Mouse (Mus musculus): Measurements from ENCODE around the gene Htr1f. TPM values are rescaled to one million over a fixed set of nuclear protein-coding genes. Genes with fewer than 3 reads are reported as not detected.

The Htr1f gene
- total RNA-seq, 2 experiments from 2014 or later, result not detected

- no peak for DNase-seq (ENCODE audit: low spot score)
Measured at GRCm38 (mm10) chr16:64973533-64974305, 131.9 kb downstream of the Htr1f start.

- DNase-seq (ENCODE audit: low spot score), result no peak
Measured at GRCm38 (mm10) chr16:64961690-64962089, 144.0 kb downstream of the Htr1f start.

DNA sequence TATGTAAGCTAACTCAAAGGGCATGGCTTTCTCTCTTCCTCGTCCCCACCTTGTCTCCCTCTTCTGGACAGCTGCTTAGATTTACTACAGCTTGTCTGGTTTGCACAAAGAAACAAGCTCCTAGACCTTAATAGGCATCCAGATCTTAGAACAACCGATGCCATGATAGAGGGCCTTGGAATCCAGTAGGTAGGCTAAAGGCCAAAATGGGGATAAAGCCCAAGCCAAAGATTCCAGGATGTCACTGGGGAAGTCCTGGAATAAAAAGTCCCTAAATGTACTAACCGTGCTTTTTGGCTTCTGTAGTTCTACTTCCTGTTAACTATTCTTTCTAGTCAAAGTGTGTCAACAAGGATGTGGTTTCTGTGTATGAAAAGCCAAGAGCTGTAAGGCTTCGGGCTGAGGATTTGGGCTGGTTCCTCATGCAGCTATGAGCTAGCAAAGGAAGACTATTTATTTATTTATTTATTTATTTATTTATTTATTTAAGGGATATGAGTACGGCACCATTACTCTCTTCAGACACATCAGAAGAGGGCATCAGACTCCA lies 163.9 kb downstream of the Htr1f start:
- no peak for DNase-seq (ENCODE audit: low spot score)

DNA sequence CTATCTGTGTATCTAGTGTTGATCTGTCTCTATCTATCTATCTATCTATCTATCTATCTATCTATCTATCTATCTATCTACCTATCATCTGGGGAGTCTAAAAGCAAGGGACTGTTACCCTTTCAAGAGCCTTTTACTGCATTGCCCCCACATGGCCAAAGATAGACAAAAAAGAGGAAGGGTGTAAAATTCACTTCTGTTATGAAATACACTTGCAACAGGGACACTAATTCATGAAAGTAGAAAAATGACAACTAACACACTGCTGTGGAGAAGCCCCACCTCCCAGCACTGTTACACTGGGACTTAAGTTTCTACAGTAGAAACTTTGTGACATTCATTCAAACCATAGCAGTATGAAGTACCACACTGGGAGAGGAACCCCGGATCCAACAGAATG lies 170.9 kb downstream of the Htr1f start:
- no peak for DNase-seq (ENCODE audit: low spot score)

GRCm38 (mm10) chr16:64934011-64934410 lies 171.6 kb downstream of the Htr1f start:
- DNase-seq (ENCODE audit: low spot score), result no peak

DNA sequence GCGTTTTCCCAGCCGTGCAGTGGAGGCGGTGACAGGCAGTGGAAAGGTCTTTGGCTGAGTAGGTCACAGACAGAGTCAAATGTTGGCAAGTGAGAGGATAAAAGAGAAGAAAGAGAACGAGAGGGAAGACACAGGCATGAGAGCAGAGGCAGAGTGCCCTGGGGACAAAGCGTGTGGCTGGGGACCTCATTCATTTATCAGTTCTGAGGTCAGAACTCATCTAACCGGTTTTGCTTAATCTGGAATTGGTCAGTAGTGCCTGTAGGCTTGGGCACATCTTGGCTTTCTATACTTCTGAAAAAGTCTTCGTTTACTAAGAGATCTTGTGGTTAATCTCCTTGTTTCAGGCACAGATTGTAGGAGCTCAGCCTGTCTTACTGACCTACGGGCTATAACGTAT lies 182.2 kb downstream of the Htr1f start:
- DNase-seq (ENCODE audit: low spot score), result no peak

- DNase-seq (ENCODE audit: low spot score), result no peak
Measured at GRCm38 (mm10) chr16:64908747-64909146, 196.9 kb downstream of the Htr1f start.

DNA sequence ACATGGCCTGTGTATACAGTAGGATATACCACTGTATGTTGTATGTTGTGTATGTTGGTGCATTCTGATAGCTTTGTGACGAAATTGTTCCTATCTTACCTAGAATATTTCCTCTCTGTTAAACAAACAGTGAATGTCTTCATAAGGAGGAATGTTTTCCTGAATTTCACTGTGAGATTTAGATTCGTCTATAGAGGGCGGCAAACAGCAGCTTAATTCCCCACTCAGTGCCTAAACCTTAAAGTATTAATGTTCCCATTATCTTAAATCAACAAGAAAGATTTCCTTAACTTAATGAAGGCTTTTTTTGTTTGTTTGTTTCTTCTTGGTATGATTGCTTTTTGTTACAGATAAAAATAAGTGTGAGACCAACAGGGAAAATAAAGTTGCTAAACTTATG lies 198.5 kb downstream of the Htr1f start:
- DNase-seq (ENCODE audit: low spot score), result no peak

GRCm38 (mm10) chr16:64903328-64903727 lies 202.3 kb downstream of the Htr1f start:
- DNase-seq (ENCODE audit: low spot score), result no peak

DNA sequence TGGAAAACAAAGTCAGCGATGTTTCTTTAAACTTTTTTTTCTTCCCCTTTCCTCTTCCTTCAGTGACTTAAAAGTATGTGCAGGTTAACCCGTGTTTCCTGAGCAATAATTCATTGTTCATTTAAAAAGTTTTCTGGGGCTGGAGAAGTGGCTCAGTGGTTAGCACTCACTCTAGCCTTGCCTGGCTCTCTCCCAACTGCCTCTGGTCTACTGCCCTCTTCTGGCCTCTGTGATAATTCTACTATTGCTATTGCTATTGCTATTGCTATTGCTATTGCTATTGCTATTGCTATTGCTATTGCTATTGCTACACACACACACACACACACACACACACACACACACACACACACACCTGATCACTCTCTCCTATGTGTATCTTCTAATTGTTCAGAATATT lies 206.6 kb downstream of the Htr1f start:
- DNase-seq (ENCODE audit: low spot score), result peak; percentile 16

GRCm38 (mm10) chr16:64889496-64889895 lies 216.2 kb downstream of the Htr1f start:
- no peak for DNase-seq (ENCODE audit: low spot score)

GRCm38 (mm10) chr16:64885547-64885946 lies 220.1 kb downstream of the Htr1f start:
- DNase-seq (ENCODE audit: low spot score), result no peak

DNA sequence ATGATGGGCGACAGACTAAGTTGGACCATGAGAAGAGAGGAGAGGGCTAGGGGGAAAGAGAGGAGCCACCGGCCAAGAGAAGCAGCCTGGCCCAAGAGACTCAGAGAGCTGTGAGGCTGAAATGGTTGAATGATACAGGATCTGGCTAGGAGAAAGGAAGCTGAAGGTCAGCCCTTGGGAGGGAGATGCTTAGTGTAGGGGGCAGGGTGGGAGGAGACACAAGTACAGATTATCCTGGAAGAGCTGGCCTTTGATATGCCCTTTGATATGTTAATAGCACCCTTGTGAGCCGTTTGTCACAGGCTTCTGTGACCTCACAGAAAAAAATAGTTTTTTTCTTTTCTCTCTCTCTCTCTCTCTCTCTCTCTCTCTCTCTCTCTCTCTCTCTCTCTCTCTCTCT lies 220.5 kb downstream of the Htr1f start:
- no peak for DNase-seq (ENCODE audit: low spot score)

- no peak for DNase-seq (ENCODE audit: low spot score)
Measured at GRCm38 (mm10) chr16:64884420-64884838, 221.2 kb downstream of the Htr1f start.

DNA sequence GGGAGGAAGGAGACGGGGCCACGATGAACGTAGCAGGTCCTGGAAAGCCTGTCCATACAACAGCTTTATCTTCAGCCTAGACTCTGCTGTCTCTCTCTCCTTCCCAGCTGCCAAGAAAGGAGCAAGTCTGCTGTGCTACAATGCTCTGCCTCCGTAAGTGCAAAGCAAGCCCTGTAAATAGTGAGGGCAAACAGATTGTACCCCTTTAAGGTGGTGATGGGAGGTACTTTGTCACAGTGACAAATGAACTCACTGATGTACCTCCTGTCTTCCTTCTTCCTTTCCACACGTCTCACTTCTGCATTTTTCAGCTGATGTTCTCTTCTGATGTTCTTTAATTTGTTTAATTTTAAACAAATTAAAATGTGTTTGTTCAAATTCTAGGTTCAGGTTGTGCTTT lies 221.8 kb downstream of the Htr1f start:
- DNase-seq (ENCODE audit: low spot score), result no peak

- no peak for DNase-seq (ENCODE audit: low spot score)
Measured at GRCm38 (mm10) chr16:64881442-64881841, 224.2 kb downstream of the Htr1f start.

DNA sequence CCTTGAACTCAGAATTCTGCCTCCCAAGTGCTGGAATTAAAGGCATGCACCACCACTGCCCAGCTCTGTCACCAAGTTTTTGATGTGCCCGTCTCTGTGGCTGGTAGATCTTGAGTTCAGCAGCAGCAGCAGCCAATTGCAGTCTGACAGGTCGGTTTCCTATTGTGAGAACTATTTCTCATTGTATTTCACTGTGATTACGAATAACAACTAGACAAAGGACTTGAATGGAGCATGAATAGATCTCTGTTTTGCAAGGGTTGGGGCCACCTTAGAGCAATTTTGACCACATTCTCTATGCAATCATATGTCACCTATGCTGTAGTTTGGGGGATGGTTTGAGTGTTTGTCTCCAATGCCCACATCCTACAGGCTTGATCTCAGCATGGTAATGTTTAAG lies 224.7 kb downstream of the Htr1f start:
- DNase-seq (ENCODE audit: low spot score), result no peak

DNA sequence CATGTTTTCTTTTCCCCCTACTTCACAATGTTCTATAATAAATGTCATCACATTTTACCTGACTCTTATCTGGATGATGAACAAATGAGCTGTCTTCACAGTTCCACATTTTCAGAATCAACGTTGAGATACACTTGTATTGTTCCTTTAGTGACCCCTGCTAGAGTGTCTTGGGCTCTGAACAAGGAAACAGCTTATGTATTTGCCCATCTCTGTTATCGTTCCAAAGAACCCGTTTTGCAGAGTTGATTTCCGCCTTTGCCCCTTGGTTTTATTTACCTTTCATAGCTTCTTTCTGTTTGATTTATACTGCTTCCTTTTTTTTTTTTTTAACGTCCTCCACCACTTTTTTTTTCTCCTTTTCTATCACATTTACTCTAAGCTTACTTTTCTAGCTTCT lies 225.9 kb downstream of the Htr1f start:
- DNase-seq (ENCODE audit: low spot score), result no peak

DNA sequence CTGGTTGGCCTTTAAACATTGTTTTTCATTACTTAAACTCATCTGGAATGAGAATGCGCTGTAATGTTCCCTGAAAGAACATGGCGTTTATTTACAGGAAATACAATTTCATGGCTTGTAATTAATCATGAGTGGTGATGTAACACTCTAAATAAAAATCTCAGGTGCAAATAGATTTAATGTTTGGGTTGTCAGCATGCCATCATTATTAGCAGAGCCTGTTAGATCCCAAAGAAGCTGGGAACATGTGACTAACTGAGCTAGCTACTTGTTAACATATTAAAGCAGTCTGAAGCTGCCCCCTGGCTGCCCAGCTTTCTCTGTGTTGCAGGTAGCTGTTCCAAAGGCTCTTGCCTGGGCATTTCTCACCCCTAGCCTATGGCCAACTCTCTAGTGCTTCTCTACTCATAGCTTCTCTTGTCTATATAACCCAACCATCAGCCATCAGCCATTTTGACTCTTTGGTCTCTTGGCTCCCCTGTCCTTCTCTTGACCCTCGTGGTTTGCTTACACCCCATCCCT lies 227.0 kb downstream of the Htr1f start:
- no peak for DNase-seq (ENCODE audit: low spot score)

GRCm38 (mm10) chr16:64877314-64877713 lies 228.3 kb downstream of the Htr1f start:
- no peak for DNase-seq (ENCODE audit: low spot score)

DNA sequence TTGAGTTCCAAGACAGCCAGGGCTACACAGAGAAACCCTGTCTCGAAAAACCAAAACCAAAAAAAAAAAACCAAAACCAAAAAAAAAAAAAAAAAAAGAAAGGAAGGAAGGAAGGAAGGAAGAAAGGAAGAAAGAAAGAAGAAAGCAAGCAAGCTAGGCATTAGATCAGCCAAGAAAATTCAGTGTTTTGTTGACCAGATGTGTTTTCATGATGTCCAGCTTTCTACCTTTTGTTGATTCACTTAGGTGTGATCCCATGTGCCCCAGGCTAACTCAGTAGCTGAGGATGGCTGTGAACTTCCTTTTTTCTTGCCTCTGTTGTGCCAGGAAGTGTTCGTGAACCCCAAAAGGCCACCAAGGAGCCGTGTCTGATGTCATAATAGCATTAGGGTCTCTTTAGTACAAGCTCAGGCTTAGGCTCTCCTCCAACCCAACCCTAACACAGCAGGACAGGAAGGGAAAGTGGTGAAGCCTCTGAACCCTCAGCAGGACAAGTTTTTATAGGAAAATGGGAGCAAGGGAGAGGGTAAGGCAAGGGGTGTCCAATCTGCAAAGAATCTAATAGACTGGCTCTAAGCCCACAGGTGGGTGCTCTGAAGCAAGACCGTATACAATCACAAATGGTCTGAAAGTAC lies 228.9 kb downstream of the Htr1f start:
- no peak for DNase-seq (ENCODE audit: low spot score)

- DNase-seq (ENCODE audit: low spot score), result no peak
Measured at GRCm38 (mm10) chr16:64875822-64876221, 229.8 kb downstream of the Htr1f start.

- DNase-seq (ENCODE audit: low spot score), result no peak
Measured at GRCm38 (mm10) chr16:64875384-64875783, 230.3 kb downstream of the Htr1f start.

Data from gastrocnemius, adult 18-20 months (tissue).